Mouse (Mus musculus) CH12.LX (cell line): ENCODE measurements around the gene Gm10837. TPM values are rescaled to one million over a fixed set of nuclear protein-coding genes. Genes with fewer than 3 reads are reported as not detected.

ENCODE experiments used
- DNase-seq: peaks from one replicate; pipeline ENCODE4 v3.0.0-alpha.2; 2013; ENCODE audit errors: extremely low read depth
- H3K27ac ChIP-seq: 2 replicates; pipeline ENCODE4 v1.5.1; 2012; ENCODE audit warnings: low read depth, mild to moderate bottlenecking, control low read depth, moderate library complexity; ENCODE audit not compliant: insufficient read depth
- H3K27me3 ChIP-seq: replicated peaks from 2 replicates; pipeline ENCODE3; 2012; ENCODE audit warnings: inconsistent platforms
- H3K36me3 ChIP-seq, 2 experiments: replicated peaks in 1 of 2; 2 replicates each; pipeline versions ENCODE3 to v1.6.1; 2012; ENCODE audit warnings: inconsistent platforms in 1 of 2, low read length in 1 of 2, mild to moderate bottlenecking in 1 of 2, mixed read lengths in 1 of 2, moderate library complexity in 1 of 2; ENCODE audit not compliant: control insufficient read depth in 1 of 2, insufficient read depth in 1 of 2
- H3K4me1 ChIP-seq, 2 experiments: 2 replicates each; pipeline ENCODE4 v1.6.1; 2012; ENCODE audit warnings: inconsistent platforms in 1 of 2, moderate library complexity in 1 of 2; ENCODE audit not compliant: insufficient read depth in 2 of 2, control insufficient read depth in 1 of 2
- H3K4me2 ChIP-seq: 2 replicates; pipeline ENCODE4 v1.6.1; 2012; ENCODE audit warnings: low read depth, mild to moderate bottlenecking, control low read depth; ENCODE audit not compliant: poor library complexity, insufficient read depth, severe bottlenecking
- H3K4me3 ChIP-seq, 3 experiments: fragments of 150-350 bp in 1 of 3; sonication (generic) in 1 of 3; replicated peaks in 1 of 3; 2 replicates each; pipeline versions ENCODE3 to v1.5.1; 2011 to 2012; ENCODE audit warnings: low read depth in 2 of 3, low read length in 2 of 3, mild to moderate bottlenecking in 2 of 3, moderate library complexity in 2 of 3, control low read depth in 1 of 3, improper control_type of control experiment in 1 of 3, inconsistent platforms in 1 of 3, mixed read lengths in 1 of 3; ENCODE audit not compliant: poor library complexity in 1 of 3
- H3K79me2 ChIP-seq: replicated peaks from 2 replicates; pipeline ENCODE4 v1.6.1; 2012; ENCODE audit warnings: mild to moderate bottlenecking, moderate library complexity; ENCODE audit not compliant: control insufficient read depth, poor library complexity, insufficient read depth, severe bottlenecking; ENCODE audit errors: extremely low read depth
- H3K9ac ChIP-seq: 2 replicates; pipeline ENCODE4 v1.6.1; 2012; ENCODE audit warnings: low read depth, mild to moderate bottlenecking, control low read depth, moderate library complexity; ENCODE audit not compliant: insufficient read depth
- H3K9me3 ChIP-seq: replicated peaks from 2 replicates; pipeline ENCODE3; 2012; ENCODE audit warnings: low read length, inconsistent platforms, mixed read lengths
- CHD1 ChIP-seq: IDR thresholded peaks from 2 replicates; pipeline ENCODE4 v1.6.1; 2012; ENCODE audit warnings: low read depth, low read length, improper control_type of control experiment, inconsistent platforms
- ELF1 ChIP-seq: IDR thresholded peaks from 2 replicates; pipeline ENCODE4 v1.6.1; 2014; ENCODE audit warnings: low read depth, mild to moderate bottlenecking, inconsistent platforms, low read length, improper control_type of control experiment
- JUN ChIP-seq: IDR thresholded peaks from 2 replicates; pipeline ENCODE4 v1.6.1; 2011; ENCODE audit warnings: low read depth, mild to moderate bottlenecking, low read length, improper control_type of control experiment, moderate library complexity; ENCODE audit not compliant: insufficient read depth
- JUND ChIP-seq: conservative IDR thresholded peaks from 2 replicates; pipeline ENCODE4 v1.6.1; 2011; ENCODE audit warnings: low read depth, low read length, improper control_type of control experiment
- KAT2A ChIP-seq: IDR thresholded peaks from 2 replicates; pipeline ENCODE4 v1.6.1; 2012; ENCODE audit warnings: low read length, improper control_type of control experiment, inconsistent platforms; ENCODE audit not compliant: insufficient replicate concordance
- MAX ChIP-seq: IDR thresholded peaks from 2 replicates; pipeline ENCODE4 v1.6.1; 2011; ENCODE audit warnings: low read length, improper control_type of control experiment
- MEF2A ChIP-seq: IDR thresholded peaks from 2 replicates; pipeline ENCODE4 v1.6.1; 2014; ENCODE audit warnings: low read depth, mild to moderate bottlenecking, inconsistent platforms, low read length, improper control_type of control experiment, borderline replicate concordance
- MXI1 ChIP-seq: IDR thresholded peaks from 2 replicates; pipeline ENCODE4 v1.6.1; 2011; ENCODE audit warnings: mild to moderate bottlenecking, low read depth, low read length, improper control_type of control experiment
- MYC ChIP-seq: IDR thresholded peaks from 2 replicates; pipeline ENCODE4 v1.6.1; 2011; ENCODE audit warnings: low read depth, mild to moderate bottlenecking, improper control_type of control experiment, low read length
- POLR2A ChIP-seq: IDR thresholded peaks from 2 replicates; pipeline ENCODE4 v1.6.1; 2011; ENCODE audit warnings: low read depth, mild to moderate bottlenecking, improper control_type of control experiment, low read length
- RCOR1 ChIP-seq: conservative IDR thresholded peaks from 2 replicates; pipeline ENCODE4 v1.6.1; 2012; ENCODE audit warnings: low read depth, mild to moderate bottlenecking, inconsistent platforms, low read length, improper control_type of control experiment
- SIN3A ChIP-seq: IDR thresholded peaks from 2 replicates; pipeline ENCODE4 v1.6.1; 2012; ENCODE audit warnings: low read length, improper control_type of control experiment, inconsistent platforms
- USF1 ChIP-seq: IDR thresholded peaks from 2 replicates; pipeline ENCODE4 v1.6.1; 2014; ENCODE audit warnings: low read depth, mild to moderate bottlenecking, inconsistent platforms, low read length, improper control_type of control experiment
- ZMIZ1 ChIP-seq: IDR thresholded peaks from 2 replicates; pipeline ENCODE4 v1.6.1; 2012; ENCODE audit warnings: low read depth, mild to moderate bottlenecking, inconsistent platforms, low read length, improper control_type of control experiment
- ZNF384 ChIP-seq: IDR thresholded peaks from 2 replicates; pipeline ENCODE4 v1.6.1; 2012; ENCODE audit warnings: low read depth, low read length, improper control_type of control experiment, inconsistent platforms
- dilution Hi-C: fragments of 300-500 bp; cut with MboI; formaldehyde crosslinking; loops from 2 replicates; pipeline ENCODE4 v1.14.3; 2020; ENCODE audit warnings: low sequenced_read_pairs; ENCODE audit not compliant: extremely low pct_unique_long_range_greater_than_20kb, extremely low pct_ligation_motif_present
- in situ Hi-C: fragments of 300-500 bp; cut with MboI; formaldehyde crosslinking; loops from 3 replicates; pipeline ENCODE4 v1.14.3; 2019; ENCODE audit warnings: low sequenced_read_pairs, low pct_ligation_motif_present, low pct_unique_long_range_greater_than_20kb, mixed read lengths
- polyA plus RNA-seq: library from polyadenylated mRNA; unstranded; fragments of >175 nt; gene quantifications from 2 replicates; pipeline ENCODE4 v1.2.1, GENCODE M21; 2012; ENCODE audit warnings: low read depth; ENCODE audit not compliant: insufficient read length
- total RNA-seq, 2 experiments: library from RNA; depleted of rRNA; stranded (reverse); fragments of 300-350 nt in 1 of 2; fragments of >200 nt in 1 of 2; gene quantifications; 2 replicates each; pipeline ENCODE4 v1.2.3; 2012 to 2014

Gm10837 gene
- total and polyA plus RNA-seq, 3 experiments: not detected

DNA sequence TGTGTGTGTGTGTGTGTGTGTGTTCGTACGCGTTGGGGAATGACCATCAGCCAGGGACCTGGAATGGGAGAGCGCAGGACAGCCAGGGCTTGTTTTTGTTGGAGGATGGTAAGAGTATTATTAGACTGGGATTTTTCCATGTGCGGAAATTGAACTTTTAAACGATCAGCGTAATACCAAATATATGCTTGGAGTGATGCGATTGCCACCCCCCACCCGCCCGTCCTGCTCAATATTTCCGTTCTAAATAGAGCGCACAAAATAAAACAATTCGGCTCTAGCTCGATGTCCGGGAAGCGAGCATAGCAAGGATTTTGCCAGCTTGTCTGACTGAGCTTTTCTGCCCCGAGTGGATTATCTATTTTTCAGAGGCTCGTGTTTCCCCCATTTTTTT is 13.6 kb upstream of the Gm10837 start:
- Histone ChIP-seq H3K27me3 (no peaks in the 10 kb centered on the region), H3K79me2 (no peaks in the 10 kb centered on the region), H3K4me1 (no peaks in the 10 kb centered on the region), H3K4me2 (no peak overlapping the region), H3K4me3 (no peak overlapping the region), H3K9me3 (peaks cover 31% of the 10 kb centered on the region), H3K27ac (no peak overlapping the region), H3K9ac (no peak overlapping the region), H3K36me3 (no peaks in the 10 kb centered on the region)
- DNase-seq: no peak
- dilution Hi-C loops (no loop called here), in situ Hi-C loops (no loop called here)
- TF ChIP-seq ZMIZ1 (no peak), MYC (no peak), MXI1 (no peak), ZNF384 (no peak), USF1 (no peak), RCOR1 (no peak), ELF1 (no peak), KAT2A (no peak), CHD1 (no peak)

DNA sequence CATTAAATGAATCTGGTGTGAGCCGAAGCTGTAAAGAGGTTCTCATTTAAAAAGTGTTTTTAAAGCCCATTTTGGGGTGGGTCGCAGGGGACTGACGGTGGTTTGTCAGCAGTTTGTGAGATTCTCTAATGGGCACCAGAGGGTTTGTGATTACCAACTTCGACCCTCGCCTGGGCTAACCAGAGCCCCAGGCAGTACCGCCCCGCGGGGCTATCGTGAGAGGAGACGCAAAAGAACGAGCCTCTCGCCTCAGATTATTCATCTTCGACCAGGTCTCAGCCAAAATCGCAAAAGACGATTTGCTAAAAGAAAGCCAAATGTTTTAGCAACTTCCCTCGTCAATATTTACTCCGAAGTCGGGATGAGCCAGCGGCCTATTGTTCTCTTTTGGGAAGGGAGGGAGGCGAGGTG is 13.1 kb upstream of the Gm10837 start:
- TF ChIP-seq MAX (no peak), RCOR1 (no peak), CHD1 (no peak), SIN3A (no peak), POLR2A (no peak)
- dilution Hi-C loops (no loop called here), in situ Hi-C loops (no loop called here)

DNA sequence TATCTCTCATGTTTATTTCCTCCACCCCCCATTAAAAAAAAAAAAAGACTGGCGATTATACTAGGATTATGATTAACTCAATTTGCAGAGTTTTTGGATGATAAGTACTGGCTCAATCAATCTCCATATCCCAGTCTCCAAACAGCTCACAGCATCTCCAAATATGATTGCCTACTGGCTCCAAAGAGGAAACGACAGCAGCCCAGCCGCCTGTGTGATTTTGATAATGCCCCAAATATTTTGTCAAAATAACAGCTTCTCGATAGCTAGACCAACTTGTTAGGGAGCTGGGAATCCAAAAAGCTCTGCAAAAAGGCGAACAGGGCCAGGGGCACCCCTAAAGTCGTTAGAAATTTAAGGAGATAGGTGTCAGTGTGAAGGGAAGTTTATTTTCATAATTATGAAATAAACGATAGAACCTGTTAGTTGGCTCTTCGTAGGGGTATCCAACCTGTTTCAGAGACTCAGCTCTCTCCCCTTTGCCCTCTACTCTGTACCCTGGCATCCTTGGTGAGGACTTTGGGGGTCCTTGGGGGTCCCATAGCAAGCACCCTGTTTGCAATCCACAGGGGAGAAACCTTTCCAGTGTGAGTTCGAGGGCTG is 12.3 kb upstream of the Gm10837 start:
- Histone ChIP-seq H3K4me1 (no peaks in the 10 kb centered on the region), H3K9me3 (peaks cover 31% of the 10 kb centered on the region), H3K4me3 (no peak overlapping the region), H3K9ac (no peak overlapping the region), H3K27ac (no peak overlapping the region), H3K4me2 (no peak overlapping the region), H3K27me3 (no peaks in the 10 kb centered on the region), H3K79me2 (no peaks in the 10 kb centered on the region), H3K36me3 (no peaks in the 10 kb centered on the region)
- TF ChIP-seq MXI1 (no peak), JUND (no peak), JUN (no peak), MEF2A (no peak), CHD1 (no peak)
- in situ Hi-C loops (no loop called here), dilution Hi-C loops (no loop called here)
- no peak for DNase-seq

More for the DNA sequence above, 13.1 kb upstream of the Gm10837 start:
- Histone ChIP-seq H3K36me3 (no peaks in the 10 kb centered on the region), H3K27ac (no peak overlapping the region), H3K4me1 (no peaks in the 10 kb centered on the region), H3K9me3 (peaks cover 31% of the 10 kb centered on the region), H3K4me3 (no peak overlapping the region), H3K4me2 (no peak overlapping the region), H3K27me3 (no peaks in the 10 kb centered on the region), H3K9ac (no peak overlapping the region), H3K79me2 (no peaks in the 10 kb centered on the region)
- DNase-seq: no peak
